Mouse (Mus musculus): ENCODE results near the gene Fyb2.

Gene Fyb2

GRCm38 (mm10) chr4:105007360-105008018 lies 94.2 kb downstream of the Fyb2 start:
- DNase-seq (ENCODE audit: low spot score in 2 of 2): no peak

- no peak for DNase-seq (ENCODE audit: low spot score in 2 of 2)
Observed at GRCm38 (mm10) chr4:105013718-105014117, 100.5 kb downstream of the Fyb2 start.

- DNase-seq (ENCODE audit: low spot score in 2 of 2): no peak
Observed at GRCm38 (mm10) chr4:105015496-105015895, 102.2 kb downstream of the Fyb2 start.

- no peak for DNase-seq (ENCODE audit: low spot score in 2 of 2)
Observed at GRCm38 (mm10) chr4:105016006-105016613, 102.9 kb downstream of the Fyb2 start.

GRCm38 (mm10) chr4:105027278-105027677 lies 114.0 kb downstream of the Fyb2 start:
- DNase-seq (ENCODE audit: low spot score in 2 of 2): no peak

GRCm38 (mm10) chr4:105031104-105031503 lies 117.8 kb downstream of the Fyb2 start:
- no peak for DNase-seq (ENCODE audit: low spot score in 2 of 2)

- DNase-seq (ENCODE audit: low spot score in 2 of 2): no peak
Observed at GRCm38 (mm10) chr4:105033153-105033552, 119.9 kb downstream of the Fyb2 start.

GRCm38 (mm10) chr4:105034259-105034658 lies 121.0 kb downstream of the Fyb2 start:
- DNase-seq (ENCODE audit: low spot score in 2 of 2): no peak

- no peak for DNase-seq (ENCODE audit: low spot score in 2 of 2)
Observed at GRCm38 (mm10) chr4:105050041-105050440, 136.8 kb downstream of the Fyb2 start.

- no peak for DNase-seq (ENCODE audit: low spot score in 2 of 2)
Observed at GRCm38 (mm10) chr4:105051291-105051690, 138.0 kb downstream of the Fyb2 start.

Measured in thymus, postnatal 10 days (tissue).